Mouse (Mus musculus) liver, adult 2 months (tissue): ENCODE results near the gene Pla2g4e.

Experiments
- CTCF ChIP-seq: fragments of 200-500 bp; IDR thresholded peaks from 2 replicates; pipeline ENCODE4 v1.5.1; 2011; ENCODE audit warnings: low read depth, low read length, control low read depth
- POLR2A ChIP-seq: fragments of 200-500 bp; IDR thresholded peaks from 2 replicates; pipeline ENCODE4 v1.6.1; 2011; ENCODE audit warnings: low read length, control low read depth; ENCODE audit not compliant: insufficient read depth; ENCODE audit errors: extremely low read depth

DNA sequence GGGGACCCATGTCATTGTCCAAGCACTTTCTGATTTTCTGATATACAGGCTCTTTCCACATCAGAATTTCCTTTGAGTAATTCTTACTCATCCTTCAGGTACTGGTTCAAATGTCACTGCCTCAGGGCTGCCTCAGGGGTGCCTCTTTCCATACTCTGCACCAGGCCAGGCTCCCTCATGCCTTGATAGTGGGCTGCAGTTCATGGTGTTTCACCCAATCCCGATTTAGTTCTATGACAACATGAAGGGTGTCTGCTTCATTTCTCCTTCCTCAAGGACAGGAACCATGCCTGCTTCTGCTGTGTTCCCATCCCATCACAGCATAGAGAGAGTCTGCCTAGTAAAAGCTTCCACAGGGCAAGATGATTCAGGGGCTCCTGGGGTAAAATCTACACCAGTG is 118.2 kb downstream of the Pla2g4e start:
- TF ChIP-seq POLR2A (no peak), CTCF (no peak)
